In the genomic region with DNA sequence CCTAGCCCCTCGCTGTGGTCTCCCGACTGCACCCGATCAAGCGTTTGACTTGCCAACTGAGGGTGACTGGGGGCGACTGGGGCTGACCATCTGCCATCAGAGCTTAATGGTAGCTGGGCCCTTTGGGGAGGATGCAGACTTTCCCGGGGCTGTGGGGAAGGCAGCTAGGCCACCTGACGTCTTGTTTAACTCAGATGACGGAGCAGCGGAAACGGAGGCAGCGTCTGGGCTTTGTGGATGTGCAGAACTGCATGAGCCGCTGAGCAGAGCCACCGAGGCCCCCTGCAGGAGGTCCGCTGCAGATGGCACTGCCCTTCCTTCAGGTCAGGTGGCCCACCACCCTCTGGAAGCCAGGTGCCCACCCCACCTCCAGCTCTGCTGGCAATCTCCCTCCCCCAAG, we compare ENCODE assay signal across 12 mouse cellular contexts. TPM values are rescaled to one million over a fixed set of nuclear protein-coding genes. Genes with fewer than 3 reads are reported as not detected.
DNase-seq lines count a peak whose midpoint lies in the region; ATAC-seq and TF ChIP-seq lines count a peak whose summit lies in the region.
"Had no signal": no experiment of that assay in that cellular context is flagged by ENCODE, and none has a peak within 500 bp of the region (broad histone marks: within the 10 kb centered on the region; RNA-seq: fewer than 3 reads in every experiment).

No protein-coding gene starts in this region.

- H3K9me3 ChIP-seq in hindbrain, embryonic 12.5 days (replicated peaks) = 0 out of 2 replicates have a peak, but pooled peaks cover 4% of the 10 kb centered on the region
- no peaks in the 10 kb centered on the region for H3K9me3 ChIP-seq in hindbrain, embryonic 14.5 days (ENCODE audit: control insufficient read depth, low read length)
- H3K9me3 ChIP-seq in E14TG2a.4 (ENCODE audit: low read length) = no peaks in the 10 kb centered on the region
- no peaks in the 10 kb centered on the region for H3K9me3 ChIP-seq in embryonic facial prominence, embryonic 14.5 days (ENCODE audit: control insufficient read depth, low read length)
- H3K9me3 ChIP-seq in liver, embryonic 15.5 days (replicated peaks) = no peaks in the 10 kb centered on the region
- H3K9me3 ChIP-seq: heart, embryonic 15.5 days; limb, embryonic 15.5 days had no signal

- H3K4me2 ChIP-seq in hindbrain, embryonic 12.5 days (replicated peaks) = no peak overlapping the region; the same call in 1 of the 2 replicates
- no peak overlapping the region for H3K4me2 ChIP-seq in hindbrain, embryonic 14.5 days (replicated peaks)
- no peak overlapping the region; the same call in 1 of the 2 replicates for H3K4me2 ChIP-seq in embryonic facial prominence, embryonic 14.5 days (ENCODE audit: low read depth, low read length)
- no peak overlapping the region for H3K4me2 ChIP-seq in liver, embryonic 15.5 days
- H3K4me2 ChIP-seq: heart, embryonic 15.5 days; limb, embryonic 15.5 days had no signal

- H3K9ac ChIP-seq in hindbrain, embryonic 12.5 days = peak overlapping the region; percentile 9; the same call in 1 of the 2 replicates
- no peak overlapping the region for H3K9ac ChIP-seq in hindbrain, embryonic 14.5 days
- H3K9ac ChIP-seq in embryonic facial prominence, embryonic 14.5 days (ENCODE audit: low read depth, low read length) = peak overlapping the region; percentile 10; the same call in 1 of the 2 replicates
- H3K9ac ChIP-seq in liver, embryonic 15.5 days = no peak overlapping the region
- H3K9ac ChIP-seq: heart, embryonic 15.5 days; limb, embryonic 15.5 days had no signal

- TF ChIP-seq CTCF in E14TG2a.4 (conservative IDR thresholded peaks at IDR 0.05; ENCODE audit: low read length) = no peak

- WGBS in hindbrain, embryonic 12.5 days = 40% methylated on average over 14 of the region's 14 CpGs
- WGBS in hindbrain, embryonic 14.5 days = 24% methylated on average over 14 of the region's 14 CpGs
- 51% methylated on average over 12 of the region's 14 CpGs for WGBS in embryonic facial prominence, embryonic 14.5 days
- 71% methylated on average over 14 of the region's 14 CpGs for WGBS in liver, embryonic 15.5 days (ENCODE audit: insufficient replicate concordance)

- no peak overlapping the region for H3K4me3 ChIP-seq in hindbrain, embryonic 12.5 days
- no peak overlapping the region for H3K4me3 ChIP-seq in hindbrain, embryonic 14.5 days (replicated peaks; ENCODE audit: low read length)
- H3K4me3 ChIP-seq in E14TG2a.4 (replicated peaks; ENCODE audit: low read length) = peak overlapping the region; percentile 45
- no peak overlapping the region for H3K4me3 ChIP-seq in embryonic facial prominence, embryonic 14.5 days (ENCODE audit: low read depth, low read length)
- no peak overlapping the region for H3K4me3 ChIP-seq in liver, embryonic 15.5 days (replicated peaks)
- H3K4me3 ChIP-seq: heart, embryonic 15.5 days; limb, embryonic 15.5 days had no signal

- H3K36me3 ChIP-seq in hindbrain, embryonic 12.5 days = peaks cover 22% of the 10 kb centered on the region
- peaks cover 26% of the 10 kb centered on the region for H3K36me3 ChIP-seq in hindbrain, embryonic 14.5 days (replicated peaks; ENCODE audit: control insufficient read depth, insufficient read depth)
- peaks cover 98% of the 10 kb centered on the region for H3K36me3 ChIP-seq in E14TG2a.4 (ENCODE audit: insufficient read depth, low read length)
- H3K36me3 ChIP-seq in embryonic facial prominence, embryonic 14.5 days (ENCODE audit: control insufficient read depth, insufficient read depth, low read length) = peaks cover 43% of the 10 kb centered on the region
- H3K36me3 ChIP-seq in liver, embryonic 15.5 days (replicated peaks) = peaks cover 33% of the 10 kb centered on the region

- ATAC-seq in hindbrain, embryonic 12.5 days (ENCODE audit: low FRiP score) = no peak
- ATAC-seq in hindbrain, embryonic 14.5 days (ENCODE audit: low FRiP score) = no peak
- no peak for ATAC-seq in embryonic facial prominence, embryonic 14.5 days (ENCODE audit: low read depth)
- no peak for ATAC-seq in liver, embryonic 15.5 days (ENCODE audit: insufficient read depth)

- peaks cover 23% of the 10 kb centered on the region for H3K4me1 ChIP-seq in hindbrain, embryonic 12.5 days
- peaks cover 14% of the 10 kb centered on the region for H3K4me1 ChIP-seq in hindbrain, embryonic 14.5 days (replicated peaks; ENCODE audit: control insufficient read depth, insufficient read depth, low read length)
- H3K4me1 ChIP-seq in E14TG2a.4 (replicated peaks; ENCODE audit: low read depth, low read length) = peaks cover 80% of the 10 kb centered on the region
- no peaks in the 10 kb centered on the region; the same call in 1 of the 2 replicates for H3K4me1 ChIP-seq in embryonic facial prominence, embryonic 14.5 days (ENCODE audit: control insufficient read depth, insufficient read depth, low read length)
- peaks cover 43% of the 10 kb centered on the region for H3K4me1 ChIP-seq in liver, embryonic 15.5 days (replicated peaks)

- peaks cover 12% of the 10 kb centered on the region for H3K27me3 ChIP-seq in hindbrain, embryonic 12.5 days
- 0 out of 2 replicates have a peak, but pooled peaks cover 4% of the 10 kb centered on the region for H3K27me3 ChIP-seq in hindbrain, embryonic 14.5 days (ENCODE audit: control insufficient read depth, insufficient read depth, low read length)
- no peaks in the 10 kb centered on the region for H3K27me3 ChIP-seq in E14TG2a.4 (ENCODE audit: insufficient read depth, low read length)
- H3K27me3 ChIP-seq in embryonic facial prominence, embryonic 14.5 days (replicated peaks; ENCODE audit: control insufficient read depth, insufficient read depth, low read length) = no peaks in the 10 kb centered on the region
- no peaks in the 10 kb centered on the region for H3K27me3 ChIP-seq in liver, embryonic 15.5 days
- H3K27me3 ChIP-seq: CH12.LX; limb, embryonic 15.5 days had no signal

- DNase-seq in hindbrain, embryonic 14.5 days (ENCODE audit: low spot score) = no peak
- DNase-seq in embryonic facial prominence, embryonic 14.5 days (ENCODE audit: low spot score) = no peak
- DNase-seq in urinary bladder, postnatal 10 days (ENCODE audit: low spot score) = no peak
- DNase-seq in thymus, adult 18-20 months = no peak
- DNase-seq in lung, postnatal 25 days (ENCODE audit: low spot score) = no peak
- DNase-seq: thymus, postnatal 25 days had no signal

- H3K27ac ChIP-seq in hindbrain, embryonic 12.5 days = 0 out of 2 replicates have a peak overlapping the region, but pooled peaks have one; percentile 5
- H3K27ac ChIP-seq in hindbrain, embryonic 14.5 days = no peak overlapping the region
- H3K27ac ChIP-seq in embryonic facial prominence, embryonic 14.5 days (replicated peaks; ENCODE audit: low read depth, low read length) = no peak overlapping the region
- peak overlapping the region; percentile 68 for H3K27ac ChIP-seq in liver, embryonic 15.5 days (replicated peaks)
- H3K27ac ChIP-seq: heart, embryonic 15.5 days; limb, embryonic 15.5 days had no signal

RNA-seq across cellular contexts. Expression of gene Uqcc2, which starts 12.4 kb away (rescaled TPM):
- polyA plus RNA-seq in hindbrain, embryonic 12.5 days (2016; fragmentation: Nextera tagmentation; extraction: Ambion mirVana) = 263 and 312 TPM in 2 replicates
- polyA plus RNA-seq in hindbrain, embryonic 14.5 days (2014; fragmentation: Nextera tagmentation; extraction: Ambion mirVana) = 359 and 406 TPM in 2 replicates
- 343 and 350 TPM in 2 replicates for polyA plus RNA-seq in embryonic facial prominence, embryonic 14.5 days (2014; fragmentation: Nextera tagmentation; extraction: Ambion mirVana)
- 135 and 146 TPM in 2 replicates for polyA plus RNA-seq in liver, embryonic 15.5 days (2015; fragmentation: Nextera tagmentation; extraction: Ambion mirVana)

RNA-seq across cellular contexts. Expression of gene Ip6k3, which starts 46.3 kb away (rescaled TPM):
- polyA plus RNA-seq in hindbrain, embryonic 12.5 days (2016; fragmentation: Nextera tagmentation; extraction: Ambion mirVana) = 0.40 and 0.54 TPM in 2 replicates
- 0.60 and 0.80 TPM in 2 replicates for polyA plus RNA-seq in hindbrain, embryonic 14.5 days (2014; fragmentation: Nextera tagmentation; extraction: Ambion mirVana)
- polyA plus RNA-seq in embryonic facial prominence, embryonic 14.5 days (2014; fragmentation: Nextera tagmentation; extraction: Ambion mirVana) = 0.59 and 1.1 TPM in 2 replicates
- polyA plus RNA-seq in liver, embryonic 15.5 days (2015; fragmentation: Nextera tagmentation; extraction: Ambion mirVana) = 0.18 and 0.22 TPM in 2 replicates

Comparison
In these comparisons a context has a peak if more than half of its experiments do, and no peak if none do; other contexts are left out.
1. H3K27ac ChIP-seq: peak in hindbrain, embryonic 12.5 days (single experiment) and liver, embryonic 15.5 days (single experiment); none in hindbrain, embryonic 14.5 days (single experiment) and embryonic facial prominence, embryonic 14.5 days (single experiment).
2. H3K9ac ChIP-seq: peak in hindbrain, embryonic 12.5 days (single experiment) and embryonic facial prominence, embryonic 14.5 days (single experiment); none in hindbrain, embryonic 14.5 days (single experiment) and liver, embryonic 15.5 days (single experiment).